Mouse (Mus musculus) ZHBTc4 (cell line): ENCODE data around the gene Adgrf1.

Source experiments
- DNase-seq: peaks from one replicate; pipeline ENCODE4 v3.0.0-alpha.2; 2011; ENCODE audit warnings: low read depth, low spot score

Adgrf1 gene

GRCm38 (mm10) chr17:43361021-43361420 is 90.9 kb downstream of the Adgrf1 start:
- DNase-seq: no peak

DNA sequence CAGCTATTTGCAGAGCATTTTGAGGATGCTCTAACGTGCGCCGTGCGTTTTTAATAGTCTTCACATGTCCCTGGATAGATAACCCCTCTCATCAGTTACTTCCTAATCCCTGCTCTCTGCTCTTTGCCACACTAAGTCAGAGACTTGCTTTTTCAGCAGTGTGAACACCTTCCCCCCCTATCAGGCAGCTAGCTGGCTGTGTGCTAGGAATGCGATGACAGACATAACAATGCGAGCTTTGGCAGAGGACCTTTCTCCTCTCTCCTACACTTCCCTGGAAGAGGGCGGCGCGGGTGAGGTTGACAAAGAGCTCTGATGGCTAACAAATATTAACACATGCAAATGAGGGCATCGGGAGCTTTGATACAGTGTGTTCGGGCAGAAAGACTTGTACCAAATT is 92.2 kb downstream of the Adgrf1 start:
- DNase-seq: peak; percentile 25

- DNase-seq: no peak
Observed at GRCm38 (mm10) chr17:43362881-43363280, 92.8 kb downstream of the Adgrf1 start.

- peak; percentile 53 for DNase-seq
Observed at GRCm38 (mm10) chr17:43363921-43364320, 93.8 kb downstream of the Adgrf1 start.

DNA sequence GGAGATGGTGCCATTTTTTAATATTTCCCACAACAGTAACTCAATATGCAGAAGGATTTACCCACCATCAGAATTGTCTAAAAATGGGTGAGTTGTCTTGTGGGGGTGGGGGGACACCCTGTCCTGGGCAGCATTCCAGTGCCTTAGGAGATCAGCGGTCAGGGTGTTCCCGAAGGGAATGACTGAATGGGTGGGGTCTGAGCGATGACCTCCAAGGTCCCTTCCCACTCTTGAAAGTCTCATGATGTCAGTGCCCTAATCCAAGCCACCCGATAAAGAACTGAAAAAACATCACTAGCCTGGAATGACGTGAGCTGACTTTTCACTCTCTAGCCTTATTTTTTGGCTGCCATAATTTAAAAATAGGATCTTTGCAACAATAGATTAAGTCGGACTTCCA is 95.2 kb downstream of the Adgrf1 start:
- no peak for DNase-seq

DNA sequence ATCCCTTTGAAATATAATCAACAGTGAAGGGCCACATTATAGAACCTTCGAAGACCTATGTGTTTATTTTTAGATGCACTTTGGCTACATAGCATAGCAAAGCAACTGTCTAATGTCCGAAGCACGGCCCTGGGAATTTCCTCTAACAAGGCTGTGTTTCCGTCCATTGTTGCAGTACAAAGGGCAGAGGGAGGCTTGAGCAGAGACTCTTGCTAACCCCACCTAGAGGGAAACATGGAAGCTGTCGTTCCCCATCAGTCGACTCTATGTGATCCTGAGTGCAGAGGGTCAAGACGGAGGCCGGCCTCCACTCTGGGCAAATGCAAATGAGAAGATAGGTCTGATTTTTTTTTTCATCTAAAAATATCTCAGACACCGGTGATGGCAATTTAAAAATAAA is 96.4 kb downstream of the Adgrf1 start:
- peak; percentile 5 for DNase-seq

DNA sequence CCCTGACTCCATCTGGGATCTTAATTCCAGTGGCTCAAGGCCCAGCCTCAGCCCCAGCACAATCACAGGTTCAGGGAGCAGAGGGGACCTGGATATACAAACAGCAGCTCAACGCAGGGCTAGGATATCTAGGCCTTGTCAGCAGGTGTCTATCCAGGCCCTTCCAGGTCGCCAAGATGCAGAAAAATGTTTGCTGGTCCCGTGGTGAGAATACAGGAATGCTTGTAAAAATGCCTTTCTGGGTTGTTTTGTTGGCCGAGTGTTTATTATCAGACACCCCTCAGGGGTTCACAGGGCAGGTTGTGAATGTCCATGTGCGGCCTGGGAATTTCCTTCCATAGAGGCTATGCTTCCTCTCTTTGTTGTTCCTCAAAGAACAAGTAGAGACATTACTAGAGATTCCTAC is 98.0 kb downstream of the Adgrf1 start:
- DNase-seq: no peak

- no peak for DNase-seq
Observed at GRCm38 (mm10) chr17:43372604-43373003, 102.5 kb downstream of the Adgrf1 start.

GRCm38 (mm10) chr17:43374020-43374419 is 103.9 kb downstream of the Adgrf1 start:
- DNase-seq: no peak
